Mouse (Mus musculus): Measurements from ENCODE around the gene Ripply3.

DNA sequence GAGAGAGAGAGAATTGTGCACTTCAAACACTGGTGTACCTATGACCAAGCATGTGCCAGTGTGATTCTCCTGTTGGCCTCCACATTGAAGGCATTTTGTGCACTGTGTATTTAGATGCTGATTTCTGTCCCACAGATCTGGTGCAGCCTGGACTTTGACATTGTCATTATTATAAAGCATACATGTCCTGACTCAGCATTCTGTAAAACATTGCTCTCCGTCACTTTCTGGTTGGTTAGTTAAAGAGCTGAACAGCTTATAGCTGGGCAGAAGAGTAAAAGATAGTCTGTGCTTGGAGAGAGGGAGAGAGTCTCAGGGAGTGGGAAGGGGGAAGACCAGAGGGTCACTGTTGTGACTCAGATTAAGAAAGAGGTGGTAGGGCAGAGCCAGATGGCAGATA, 17.5 kb downstream of the Ripply3 start:
- TF ChIP-seq CTCF (IDR thresholded peaks at IDR 0.05; ENCODE audit: insufficient read depth, low read length) (no peak), POLR2A (IDR thresholded peaks at IDR 0.05; ENCODE audit: borderline replicate concordance, extremely low read depth, low read depth, low read length) (no peak)

Measured in lung, adult 2 months (tissue).